17 mouse cellular contexts compared by ENCODE assay signal in genomic region chr13:9426779-9427178, GRCm38 (mm10).
DNase-seq lines count a peak whose midpoint lies in the region; ATAC-seq and TF ChIP-seq lines count a peak whose summit lies in the region.
"Had no signal": no experiment of that assay in that cellular context is flagged by ENCODE, and none has a peak within 500 bp of the region (broad histone marks: within the 10 kb centered on the region; RNA-seq: fewer than 3 reads in every experiment).

No protein-coding gene starts in this region.

- TF ChIP-seq CTCF in lung, adult 2 months (IDR thresholded peaks at IDR 0.05; ENCODE audit: insufficient read depth, low read length): no peak

- no peak overlapping the region for H3K27ac ChIP-seq in kidney, embryonic 16.5 days (ENCODE audit: low read length)
- H3K27ac ChIP-seq in heart, embryonic 16.5 days (ENCODE audit: low read length): no peak overlapping the region
- H3K27ac ChIP-seq: hindbrain, embryonic 14.5 days; kidney, postnatal 0 days; limb, embryonic 13.5 days; lung, embryonic 15.5 days had no signal

- H3K4me2 ChIP-seq in kidney, embryonic 16.5 days (replicated peaks; ENCODE audit: low read depth, low read length): no peak overlapping the region
- no peak overlapping the region for H3K4me2 ChIP-seq in heart, embryonic 16.5 days (ENCODE audit: low read depth, low read length)
- H3K4me2 ChIP-seq: hindbrain, embryonic 14.5 days; limb, embryonic 13.5 days; lung, embryonic 15.5 days had no signal

- peak; percentile 13 for DNase-seq in kidney, adult 11 months
- DNase-seq in adipocyte (ENCODE audit: low spot score): peak; percentile 10
- DNase-seq in lung, adult 2 months: peak; percentile 19
- no peak for DNase-seq in left cerebral cortex, adult 8-10 months (ENCODE audit: low spot score in 2 of 2)
- DNase-seq: cerebellum, adult 18-20 months; gastrocnemius, postnatal 25 days; midbrain, embryonic 14.5 days had no signal

- no peak overlapping the region for H3K9ac ChIP-seq in kidney, embryonic 16.5 days (replicated peaks; ENCODE audit: low read length)
- no peak overlapping the region for H3K9ac ChIP-seq in heart, embryonic 16.5 days (ENCODE audit: low read length)
- H3K9ac ChIP-seq: hindbrain, embryonic 14.5 days; limb, embryonic 13.5 days; lung, embryonic 15.5 days had no signal

- H3K9me3 ChIP-seq in kidney, embryonic 16.5 days (ENCODE audit: low read length): peaks cover 7% of the 10 kb centered on the region
- H3K9me3 ChIP-seq in heart, embryonic 16.5 days (replicated peaks; ENCODE audit: control insufficient read depth, low read length): peaks cover 2% of the 10 kb centered on the region; the same call in 1 of the 2 replicates
- H3K9me3 ChIP-seq: limb, embryonic 13.5 days; lung, embryonic 15.5 days had no signal

- no peak for TF ChIP-seq POLR2A in lung, adult 2 months (IDR thresholded peaks at IDR 0.05; ENCODE audit: borderline replicate concordance, extremely low read depth, low read depth, low read length)

- no peaks in the 10 kb centered on the region for H3K36me3 ChIP-seq in kidney, embryonic 16.5 days (ENCODE audit: insufficient read depth, low read length)
- H3K36me3 ChIP-seq in heart, embryonic 16.5 days (ENCODE audit: control insufficient read depth, insufficient read depth): no peaks in the 10 kb centered on the region
- H3K36me3 ChIP-seq: limb, embryonic 13.5 days; lung, embryonic 15.5 days had no signal

- WGBS in kidney, embryonic 16.5 days: 69% methylated on average over 4 of the region's 4 CpGs
- WGBS in heart, embryonic 16.5 days: 14% methylated on average over 4 of the region's 4 CpGs
- 23% methylated on average over 4 of the region's 4 CpGs for WGBS in lung, adult 2 months

- no peaks in the 10 kb centered on the region for H3K27me3 ChIP-seq in kidney, embryonic 16.5 days (ENCODE audit: insufficient read depth, low read length)
- no peaks in the 10 kb centered on the region for H3K27me3 ChIP-seq in heart, embryonic 16.5 days (ENCODE audit: control insufficient read depth, insufficient read depth, low read length)
- H3K27me3 ChIP-seq: limb, embryonic 13.5 days; lung, embryonic 15.5 days had no signal

- no peak for ATAC-seq in kidney, embryonic 16.5 days (ENCODE audit: low FRiP score, low TSS enrichment)
- ATAC-seq in heart, embryonic 16.5 days (replicated peaks; ENCODE audit: extremely low read depth, insufficient read depth, low FRiP score): 0 out of 2 replicates have a peak, but pooled peaks have one; percentile 38
- no peak for ATAC-seq in granulocyte monocyte progenitor cell, adult 5-6 weeks (replicated peaks; ENCODE audit: poor library complexity, severe bottlenecking)
- ATAC-seq: activated CD4-positive, CD25-positive, alpha-beta regulatory T cell, adult 4 months; forebrain, embryonic 16.5 days had no signal

- H3K4me3 ChIP-seq in kidney, embryonic 16.5 days (ENCODE audit: low read length): no peak overlapping the region
- H3K4me3 ChIP-seq in heart, embryonic 16.5 days (ENCODE audit: low read length): no peak overlapping the region
- no peak overlapping the region for H3K4me3 ChIP-seq in lung, adult 2 months (replicated peaks; ENCODE audit: extremely low read depth, low read depth, low read length)
- H3K4me3 ChIP-seq: erythroblast, embryonic 14.5 days; limb, embryonic 13.5 days; lung, embryonic 15.5 days had no signal

- 0 out of 2 replicates have a peak, but pooled peaks cover 3% of the 10 kb centered on the region for H3K4me1 ChIP-seq in kidney, embryonic 16.5 days (ENCODE audit: insufficient read depth, low read length)
- peaks cover 34% of the 10 kb centered on the region for H3K4me1 ChIP-seq in heart, embryonic 16.5 days (ENCODE audit: control insufficient read depth, insufficient read depth, low read length)
- H3K4me1 ChIP-seq in lung, adult 2 months (ENCODE audit: control insufficient read depth, insufficient read depth, low read length): peaks cover 14% of the 10 kb centered on the region; the same call in 1 of the 2 replicates
- H3K4me1 ChIP-seq: limb, embryonic 13.5 days had no signal

Comparison
In these comparisons a context has a peak if more than half of its experiments do, and no peak if none do; other contexts are left out.
1. DNase-seq: peak in kidney, adult 11 months (single experiment), adipocyte (single experiment) and lung, adult 2 months (single experiment); none in left cerebral cortex, adult 8-10 months (0 of 2).